Mouse (Mus musculus) MEL (cell line): Measurements from ENCODE around the gene Syce2. TPM values are rescaled to one million over a fixed set of nuclear protein-coding genes. Genes with fewer than 3 reads are reported as not detected.

Experiments
- DNase-seq: peaks from one replicate; pipeline ENCODE4 v3.0.0; 2011; ENCODE audit warnings: low read depth, low spot score
- H3K27ac ChIP-seq: 2 replicates; pipeline ENCODE4 v1.5.1; 2012; ENCODE audit warnings: low read depth, mild to moderate bottlenecking, control low read depth, low read length, moderate library complexity; ENCODE audit not compliant: control insufficient read depth
- H3K27me3 ChIP-seq, 2 experiments: fragments of 150-350 bp in 1 of 2; sonication (generic) in 1 of 2; 2 replicates each; pipeline ENCODE4 v1.6.1; 2012; ENCODE audit warnings: low read length in 2 of 2, mild to moderate bottlenecking in 2 of 2, improper control_type of control experiment in 1 of 2, moderate library complexity in 1 of 2; ENCODE audit not compliant: insufficient read depth in 2 of 2, control insufficient read depth in 1 of 2
- H3K36me3 ChIP-seq, 2 experiments: 2 replicates each; pipeline ENCODE4 v1.6.1; 2012 to 2014; ENCODE audit warnings: low read length in 2 of 2, improper control_type of control experiment in 1 of 2, inconsistent platforms in 1 of 2, mild to moderate bottlenecking in 1 of 2; ENCODE audit not compliant: insufficient read depth in 2 of 2, control insufficient read depth in 1 of 2
- H3K4me1 ChIP-seq, 2 experiments: fragments of 150-350 bp in 1 of 2; sonication (generic) in 1 of 2; 2 replicates each; pipeline ENCODE4 v1.6.1; 2012; ENCODE audit warnings: low read length in 2 of 2, improper control_type of control experiment in 1 of 2, mild to moderate bottlenecking in 1 of 2; ENCODE audit not compliant: insufficient read depth in 2 of 2, control insufficient read depth in 1 of 2
- H3K4me3 ChIP-seq, 2 experiments: fragments of 150-350 bp in 1 of 2; sonication (generic) in 1 of 2; 2 replicates each; pipeline ENCODE4 v1.5.1; 2012; ENCODE audit warnings: low read depth in 2 of 2, low read length in 2 of 2, mild to moderate bottlenecking in 2 of 2, moderate library complexity in 2 of 2, control low read depth in 1 of 2, improper control_type of control experiment in 1 of 2; ENCODE audit not compliant: control insufficient read depth in 1 of 2, insufficient read depth in 1 of 2
- H3K79me2 ChIP-seq: 2 replicates; pipeline ENCODE4 v1.6.1; 2012; ENCODE audit warnings: mild to moderate bottlenecking, low read length, moderate library complexity; ENCODE audit not compliant: control insufficient read depth, poor library complexity, insufficient read depth
- H3K9ac ChIP-seq: 2 replicates; pipeline ENCODE4 v1.6.1; 2012; ENCODE audit warnings: low read depth, mild to moderate bottlenecking, control low read depth, low read length, moderate library complexity; ENCODE audit not compliant: control insufficient read depth, poor library complexity, severe bottlenecking
- H3K9me3 ChIP-seq: fragments of 150-350 bp; sonication (generic); replicated peaks from 2 replicates; pipeline ENCODE4 v1.6.1; 2012; ENCODE audit warnings: mild to moderate bottlenecking, low read length, improper control_type of control experiment, moderate library complexity; ENCODE audit not compliant: insufficient read depth
- BHLHE40 ChIP-seq: IDR thresholded peaks from 2 replicates; pipeline ENCODE4 v1.6.1; 2012; ENCODE audit warnings: low read depth, mild to moderate bottlenecking, inconsistent platforms, low read length, improper control_type of control experiment, borderline replicate concordance
- CHD1 ChIP-seq: IDR thresholded peaks from 2 replicates; pipeline ENCODE4 v1.6.1; 2012; ENCODE audit warnings: low read depth, mild to moderate bottlenecking, inconsistent platforms, low read length, improper control_type of control experiment
- CTCF ChIP-seq, 3 experiments: IDR thresholded peaks in 2 of 3; conservative IDR thresholded peaks in 1 of 3; 2 replicates each; pipeline ENCODE4 v1.5.1; 2011 to 2012; ENCODE audit warnings: low read length in 3 of 3, low read depth in 2 of 3, mild to moderate bottlenecking in 2 of 3, improper control_type of control experiment in 1 of 3, inconsistent platforms in 1 of 3, mixed read lengths in 1 of 3, moderate library complexity in 1 of 3; ENCODE audit not compliant: control insufficient read depth in 1 of 3, insufficient read depth in 1 of 3, poor library complexity in 1 of 3, severe bottlenecking in 1 of 3
- E2F4 ChIP-seq: IDR thresholded peaks from 2 replicates; pipeline ENCODE4 v1.6.1; 2011; ENCODE audit warnings: low read depth, low read length, improper control_type of control experiment, borderline replicate concordance
- ELF1 ChIP-seq: IDR thresholded peaks from 2 replicates; pipeline ENCODE4 v1.6.1; 2014; ENCODE audit warnings: low read depth, mild to moderate bottlenecking, inconsistent platforms, low read length, improper control_type of control experiment, moderate library complexity
- EP300 ChIP-seq, 2 experiments: IDR thresholded peaks; 2 replicates each; pipeline ENCODE4 v1.6.1; 2011; ENCODE audit warnings: improper control_type of control experiment in 2 of 2, low read length in 2 of 2, low read depth in 1 of 2, mild to moderate bottlenecking in 1 of 2
- ETS1 ChIP-seq: IDR thresholded peaks from 2 replicates; pipeline ENCODE4 v1.6.1; 2012; ENCODE audit warnings: low read depth, mild to moderate bottlenecking, inconsistent platforms, low read length, improper control_type of control experiment, moderate library complexity
- GABPA ChIP-seq: IDR thresholded peaks from 2 replicates; pipeline ENCODE4 v1.6.1; 2012; ENCODE audit warnings: low read depth, mild to moderate bottlenecking, inconsistent platforms, low read length, improper control_type of control experiment, moderate library complexity
- GATA1 ChIP-seq: IDR thresholded peaks from 2 replicates; pipeline ENCODE4 v1.6.1; 2011; ENCODE audit warnings: low read depth, low read length, improper control_type of control experiment
- HCFC1 ChIP-seq: IDR thresholded peaks from 2 replicates; pipeline ENCODE4 v1.6.1; 2012; ENCODE audit warnings: low read depth, mild to moderate bottlenecking, inconsistent platforms, low read length, improper control_type of control experiment, moderate library complexity
- JUND ChIP-seq: IDR thresholded peaks from 2 replicates; pipeline ENCODE4 v1.6.1; 2011; ENCODE audit warnings: low read depth, mild to moderate bottlenecking, improper control_type of control experiment, low read length
- KAT2A ChIP-seq: conservative IDR thresholded peaks from 2 replicates; pipeline ENCODE4 v1.6.1; 2012; ENCODE audit warnings: low read depth, low read length, improper control_type of control experiment, inconsistent platforms
- MAFK ChIP-seq: IDR thresholded peaks from 2 replicates; pipeline ENCODE4 v1.6.1; 2011; ENCODE audit warnings: low read depth, mild to moderate bottlenecking, low read length, improper control_type of control experiment, borderline replicate concordance
- MAX ChIP-seq: IDR thresholded peaks from 2 replicates; pipeline ENCODE4 v1.6.1; 2011; ENCODE audit warnings: low read length, improper control_type of control experiment
- MAZ ChIP-seq: IDR thresholded peaks from 2 replicates; pipeline ENCODE4 v1.6.1; 2012; ENCODE audit warnings: low read depth, mild to moderate bottlenecking, inconsistent platforms, low read length, improper control_type of control experiment
- MEF2A ChIP-seq: IDR thresholded peaks from 2 replicates; pipeline ENCODE4 v1.6.1; 2014; ENCODE audit warnings: low read depth, mild to moderate bottlenecking, inconsistent platforms, low read length, improper control_type of control experiment; ENCODE audit not compliant: poor library complexity, insufficient replicate concordance, severe bottlenecking; ENCODE audit errors: extremely low read depth
- MXI1 ChIP-seq: IDR thresholded peaks from 2 replicates; pipeline ENCODE4 v1.6.1; 2011; ENCODE audit warnings: mild to moderate bottlenecking, low read depth, low read length, improper control_type of control experiment
- MYC ChIP-seq: IDR thresholded peaks from 2 replicates; pipeline ENCODE4 v1.6.1; 2011; ENCODE audit warnings: low read depth, mild to moderate bottlenecking, low read length, improper control_type of control experiment, moderate library complexity
- NELFE ChIP-seq: IDR thresholded peaks from 2 replicates; pipeline ENCODE4 v1.6.1; 2011; ENCODE audit warnings: low read depth, low read length, improper control_type of control experiment
- NRF1 ChIP-seq: IDR thresholded peaks from 2 replicates; pipeline ENCODE4 v1.6.1; 2014; ENCODE audit warnings: low read depth, mild to moderate bottlenecking, inconsistent platforms, low read length, improper control_type of control experiment, moderate library complexity; ENCODE audit not compliant: poor library complexity, insufficient read depth, severe bottlenecking
- POLR2A ChIP-seq, 2 experiments: IDR thresholded peaks; 2 replicates each; pipeline ENCODE4 v1.6.1; 2011 to 2012; ENCODE audit warnings: low read length in 2 of 2, mild to moderate bottlenecking in 2 of 2, control low read depth in 1 of 2, improper control_type of control experiment in 1 of 2, low read depth in 1 of 2, moderate library complexity in 1 of 2; ENCODE audit not compliant: control insufficient read depth in 1 of 2, insufficient read depth in 1 of 2, poor library complexity in 1 of 2
- POLR2AphosphoS2 ChIP-seq: IDR thresholded peaks from 2 replicates; pipeline ENCODE4 v1.6.1; 2011; ENCODE audit warnings: low read length, improper control_type of control experiment
- POLR2AphosphoS5 ChIP-seq: IDR thresholded peaks from 2 replicates; pipeline ENCODE4 v1.6.1; 2012; ENCODE audit warnings: low read depth, borderline replicate concordance, mild to moderate bottlenecking, inconsistent platforms, low read length, moderate library complexity, mixed read lengths
- RCOR1 ChIP-seq: IDR thresholded peaks from 2 replicates; pipeline ENCODE4 v1.6.1; 2012; ENCODE audit warnings: low read depth, mild to moderate bottlenecking, inconsistent platforms, low read length, improper control_type of control experiment
- SIN3A ChIP-seq: IDR thresholded peaks from 2 replicates; pipeline ENCODE4 v1.6.1; 2012; ENCODE audit warnings: low read length, improper control_type of control experiment, inconsistent platforms
- SMC3 ChIP-seq: IDR thresholded peaks from 2 replicates; pipeline ENCODE4 v1.6.1; 2011; ENCODE audit warnings: low read depth, low read length, improper control_type of control experiment
- TBP ChIP-seq: IDR thresholded peaks from 2 replicates; pipeline ENCODE4 v1.8.0; 2011; ENCODE audit warnings: low read depth, low read length, improper control_type of control experiment
- TCF12 ChIP-seq: IDR thresholded peaks from 2 replicates; pipeline ENCODE4 v1.6.1; 2014; ENCODE audit warnings: low read depth, mild to moderate bottlenecking, inconsistent platforms, low read length, improper control_type of control experiment, moderate library complexity
- USF1 ChIP-seq: IDR thresholded peaks from 2 replicates; pipeline ENCODE4 v1.6.1; 2014; ENCODE audit warnings: low read depth, mild to moderate bottlenecking, inconsistent platforms, low read length, improper control_type of control experiment, moderate library complexity
- USF2 ChIP-seq, 2 experiments: IDR thresholded peaks; 2 replicates each; pipeline ENCODE4 v1.6.1; 2011 to 2012; ENCODE audit warnings: improper control_type of control experiment in 2 of 2, low read length in 2 of 2, borderline replicate concordance in 1 of 2, inconsistent platforms in 1 of 2, low read depth in 1 of 2, mild to moderate bottlenecking in 1 of 2; ENCODE audit not compliant: insufficient read depth in 1 of 2
- ZKSCAN1 ChIP-seq: IDR thresholded peaks from 2 replicates; pipeline ENCODE4 v1.6.1; 2012; ENCODE audit warnings: low read depth, mild to moderate bottlenecking, inconsistent platforms, low read length, improper control_type of control experiment, moderate library complexity
- ZMIZ1 ChIP-seq: IDR thresholded peaks from 2 replicates; pipeline ENCODE4 v1.6.1; 2012; ENCODE audit warnings: low read depth, mild to moderate bottlenecking, inconsistent platforms, low read length, improper control_type of control experiment, moderate library complexity
- ZNF384 ChIP-seq: IDR thresholded peaks from 2 replicates; pipeline ENCODE4 v1.6.1; 2012; ENCODE audit warnings: low read depth, mild to moderate bottlenecking, inconsistent platforms, low read length, improper control_type of control experiment
- polyA plus RNA-seq, 2 experiments: library from polyadenylated mRNA; stranded (reverse) in 1 of 2; unstranded in 1 of 2; fragments of >175 nt in 1 of 2; fragments of >200 nt in 1 of 2; gene quantifications; 2 replicates each; pipeline versions ENCODE4 v1.2.1 to v1.2.4; 2012; ENCODE audit warnings: low replicate concordance in 2 of 2, low read depth in 1 of 2; ENCODE audit not compliant: insufficient read length in 2 of 2, insufficient read depth in 1 of 2, missing spikeins in 1 of 2
- total RNA-seq: library from RNA; depleted of rRNA; stranded (reverse); fragments of 300-350 nt; gene quantifications from 2 replicates; pipeline ENCODE4 v1.2.3, GENCODE M21; 2012

Gene Syce2
- total and polyA plus RNA-seq, 3 experiments = 75.5 to 115 TPM; not detected in 1

DNA sequence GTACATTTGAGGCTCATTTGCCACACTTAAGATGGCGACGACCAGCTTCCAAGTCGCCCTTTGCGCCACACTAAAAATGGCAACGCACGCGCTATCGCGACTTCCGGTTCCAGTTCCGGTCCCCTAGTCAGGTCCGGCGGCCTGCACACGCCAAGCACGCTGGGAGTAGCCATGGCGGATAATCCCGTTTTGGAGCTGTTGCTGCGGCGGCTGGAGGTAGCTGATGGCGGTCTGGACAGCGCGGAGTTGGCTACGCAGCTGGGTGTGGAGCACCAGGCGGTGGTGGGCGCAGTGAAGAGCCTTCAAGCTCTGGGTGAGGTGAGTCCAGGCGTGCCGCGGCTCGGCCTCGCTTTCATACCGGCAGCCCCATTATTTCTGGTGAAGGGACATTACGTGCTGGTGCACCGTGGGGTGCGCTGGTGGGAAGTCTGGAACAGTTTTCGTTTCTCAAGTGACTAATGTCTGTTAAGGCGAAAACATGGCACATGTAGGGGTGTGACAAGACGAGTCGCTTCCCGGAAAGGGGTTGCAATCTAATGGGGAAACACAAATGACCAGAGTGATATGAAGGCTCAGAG, 15.0 kb upstream of the Syce2 start, which contains the start of gene Farsa:
Gene Farsa (plus strand): TSS at position 126 of the 578 bp plus-strand sequence.
- Histone ChIP-seq H3K27me3 (no peaks in the 10 kb centered on the region), H3K36me3 (peaks cover 10 to 18% of the 10 kb centered on the region in 2 experiments), H3K9ac (peak within 1 kb of the TSS; percentile 87), H3K9me3 (no peaks in the 10 kb centered on the region), H3K27ac (peak within 1 kb of the TSS; percentile 74), H3K4me1 (peaks cover 5 to 8% of the 10 kb centered on the region in 2 experiments; a peak in 3 of 4 replicates), H3K79me2 (peaks cover 36% of the 10 kb centered on the region), H3K4me3 (peak within 1 kb of the TSS; percentile 87)
- peak; percentile 97 for DNase-seq
- TF ChIP-seq GABPA (0 out of 2 replicates have a peak, but pooled peaks have one; percentile 30), JUND (no peak), MXI1 (peak; percentile 93), NRF1 (peak; percentile 73), MEF2A (peak; percentile 40; the same call in 1 of the 2 replicates), GATA1 (peak; percentile 86), ETS1 (peak; percentile 63; the same call in 1 of the 2 replicates), E2F4 (no peak), KAT2A (peak; percentile 94), RCOR1 (peak; percentile 97), EP300 (IDR thresholded peaks at IDR 0.05; ENCODE audit: low read depth in 1 of 2, low read length in 2 of 2) (peak in 1 of 2 experiments; percentile 62; a peak in 2 of 4 replicates), MAX (peak; percentile 93), POLR2A (IDR thresholded peaks at IDR 0.05; ENCODE audit: control insufficient read depth in 1 of 2, insufficient read depth in 1 of 2, low read depth in 1 of 2, low read length in 2 of 2, poor library complexity in 1 of 2) (peak; percentile 98 to 99), HCFC1 (peak; percentile 100), USF2 (IDR thresholded peaks at IDR 0.05; ENCODE audit: borderline replicate concordance in 1 of 2, insufficient read depth in 1 of 2, low read depth in 1 of 2, low read length in 2 of 2) (no peak), ZMIZ1 (peak; percentile 96), ZKSCAN1 (peak; percentile 30; the same call in 1 of the 2 replicates), TBP (peak; percentile 91), USF1 (peak; percentile 59), POLR2AphosphoS2 (peak; percentile 99), ZNF384 (no peak), NELFE (peak; percentile 98), TCF12 (peak; percentile 86), MAFK (no peak), CHD1 (no peak; the same call in 1 of the 2 replicates), SMC3 (no peak), POLR2AphosphoS5 (peak; percentile 89), SIN3A (peak; percentile 91), CTCF (IDR thresholded peaks at IDR 0.05 in 2 of 3, conservative IDR thresholded peaks at IDR 0.05 in 1 of 3; ENCODE audit: control insufficient read depth in 1 of 3, insufficient read depth in 1 of 3, low read depth in 2 of 3, low read length in 3 of 3, poor library complexity in 1 of 3, severe bottlenecking in 1 of 3) (no peak), BHLHE40 (peak; percentile 51; the same call in 1 of the 2 replicates), ELF1 (peak; percentile 96), MYC (peak; percentile 97), MAZ (peak; percentile 65; the same call in 1 of the 2 replicates)
